Mouse (Mus musculus) cerebellum, adult 2 months (tissue): ENCODE results near the gene Osbpl10. TPM values are rescaled to one million over a fixed set of nuclear protein-coding genes. Genes with fewer than 3 reads are reported as not detected.

Experiments used
- DNase-seq, 2 experiments: peaks; one replicate each; pipeline ENCODE4 v3.0.0; 2021
- H3K27ac ChIP-seq: fragments of 200-500 bp; 2 replicates; pipeline ENCODE4 v1.5.1; 2012; ENCODE audit warnings: low read length, control low read depth, inconsistent platforms; ENCODE audit not compliant: insufficient read depth
- H3K27me3 ChIP-seq: fragments of 200-500 bp; 2 replicates; pipeline ENCODE4 v1.6.1; 2012; ENCODE audit warnings: inconsistent platforms, mild to moderate bottlenecking, low read length, moderate library complexity; ENCODE audit not compliant: control insufficient read depth, insufficient read depth
- H3K4me1 ChIP-seq: fragments of 200-500 bp; 2 replicates; pipeline ENCODE4 v1.6.1; 2011; ENCODE audit warnings: low read length; ENCODE audit not compliant: control insufficient read depth, insufficient read depth
- H3K4me3 ChIP-seq: fragments of 200-500 bp; replicated peaks from 2 replicates; pipeline ENCODE3; 2011; ENCODE audit warnings: mild to moderate bottlenecking, low read depth, low read length, control low read depth; ENCODE audit not compliant: insufficient read depth
- CTCF ChIP-seq: fragments of 200-500 bp; IDR thresholded peaks from 2 replicates; pipeline ENCODE4 v1.5.1; 2011; ENCODE audit warnings: low read depth, mild to moderate bottlenecking, control low read depth, low read length, moderate library complexity, borderline replicate concordance; ENCODE audit not compliant: insufficient read depth
- POLR2A ChIP-seq: fragments of 200-500 bp; IDR thresholded peaks from 2 replicates; pipeline ENCODE4 v1.6.1; 2011; ENCODE audit warnings: low read length, control low read depth, borderline replicate concordance; ENCODE audit not compliant: insufficient read depth
- WGBS: fragments of 180-500 bp; shearing (Covaris S2); methylation state at CpG from one replicate; pipeline ENCODE4 v1.1.7; 2018; 5-methylcytosine and 5-hydroxymethylcytosine counted together
- polyA plus RNA-seq: library from polyadenylated mRNA; depleted of rRNA; stranded (reverse); fragments of >200 nt; gene quantifications from 2 replicates; pipeline ENCODE4 v1.2.3, GENCODE M21; 2012

The Osbpl10 gene
- polyA plus RNA-seq, 1 experiment, result 11.0 TPM

GRCm38 (mm10) chr9:115067071-115067470 lies 88.7 kb downstream of the Osbpl10 start:
- Histone ChIP-seq H3K27me3 (no peaks in the 10 kb centered on the region), H3K27ac (no peak overlapping the region), H3K4me3 (no peak overlapping the region), H3K4me1 (no peaks in the 10 kb centered on the region)
- no peak for DNase-seq
- TF ChIP-seq CTCF (no peak), POLR2A (no peak)
- WGBS, result 74% methylated on average over 8 of the region's 9 CpGs

DNA sequence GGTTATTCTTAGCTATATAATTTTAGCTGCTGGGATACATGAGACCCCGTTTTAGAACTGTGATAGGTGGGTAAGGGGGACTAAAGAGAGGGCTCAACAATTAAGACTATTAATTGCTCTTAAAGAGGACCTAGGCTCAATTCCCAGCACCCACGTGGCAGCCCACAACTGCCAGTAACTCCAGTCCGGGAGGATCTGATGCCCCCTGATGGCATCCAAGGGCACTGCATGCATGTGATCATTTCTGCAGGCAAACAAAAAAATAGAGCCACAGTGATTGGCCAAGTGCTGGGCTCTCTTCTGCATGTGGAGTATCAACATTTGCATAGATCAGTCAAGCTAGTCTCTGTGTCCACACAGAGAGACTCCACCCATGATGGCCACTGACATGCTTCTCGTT lies 96.8 kb downstream of the Osbpl10 start:
- TF ChIP-seq POLR2A (no peak), CTCF (no peak)
- no peak overlapping the region for H3K4me3 ChIP-seq
- 88% methylated on average over 4 of the region's 4 CpGs for WGBS

GRCm38 (mm10) chr9:115088295-115088993 lies 110.1 kb downstream of the Osbpl10 start:
- Histone ChIP-seq H3K27me3 (no peaks in the 10 kb centered on the region), H3K4me3 (no peak overlapping the region), H3K4me1 (0 out of 2 replicates have a peak, but pooled peaks cover 2% of the 10 kb centered on the region), H3K27ac (no peak overlapping the region)
- TF ChIP-seq POLR2A, result no peak
- TF ChIP-seq CTCF, result peak; percentile 83
- 40% methylated on average over 17 of the region's 17 CpGs for WGBS
- peak; percentile 65 to 66 for DNase-seq

More for the DNA sequence above, 96.8 kb downstream of the Osbpl10 start:
- Histone ChIP-seq H3K4me1 (no peaks in the 10 kb centered on the region), H3K27ac (no peak overlapping the region), H3K27me3 (no peaks in the 10 kb centered on the region)
- no peak for DNase-seq

GRCm38 (mm10) chr9:115089644-115090043 lies 111.3 kb downstream of the Osbpl10 start:
- H3K4me3 ChIP-seq, result no peak overlapping the region
- H3K27ac ChIP-seq, result no peak overlapping the region
- H3K27me3 ChIP-seq, result no peaks in the 10 kb centered on the region
- WGBS, result 79% methylated on average over 5 of the region's 5 CpGs
- 0 out of 2 replicates have a peak, but pooled peaks cover 2% of the 10 kb centered on the region for H3K4me1 ChIP-seq
- DNase-seq, result no peak
- no peak for TF ChIP-seq CTCF
- no peak for TF ChIP-seq POLR2A

GRCm38 (mm10) chr9:115096481-115096880 lies 118.1 kb downstream of the Osbpl10 start:
- WGBS, result 85% methylated on average over 10 of the region's 10 CpGs
- no peak for TF ChIP-seq POLR2A
- TF ChIP-seq CTCF, result no peak
- Histone ChIP-seq H3K27me3 (no peaks in the 10 kb centered on the region), H3K27ac (no peak overlapping the region), H3K4me3 (no peak overlapping the region), H3K4me1 (no peaks in the 10 kb centered on the region)
- DNase-seq, result no peak

- Histone ChIP-seq H3K4me3 (no peak overlapping the region), H3K27ac (no peak overlapping the region), H3K27me3 (no peaks in the 10 kb centered on the region), H3K4me1 (no peaks in the 10 kb centered on the region)
- 87% methylated on average over 4 of the region's 4 CpGs for WGBS
- no peak for DNase-seq
- TF ChIP-seq POLR2A (no peak), CTCF (no peak)
Measured at GRCm38 (mm10) chr9:115097340-115097739, 119.0 kb downstream of the Osbpl10 start.

DNA sequence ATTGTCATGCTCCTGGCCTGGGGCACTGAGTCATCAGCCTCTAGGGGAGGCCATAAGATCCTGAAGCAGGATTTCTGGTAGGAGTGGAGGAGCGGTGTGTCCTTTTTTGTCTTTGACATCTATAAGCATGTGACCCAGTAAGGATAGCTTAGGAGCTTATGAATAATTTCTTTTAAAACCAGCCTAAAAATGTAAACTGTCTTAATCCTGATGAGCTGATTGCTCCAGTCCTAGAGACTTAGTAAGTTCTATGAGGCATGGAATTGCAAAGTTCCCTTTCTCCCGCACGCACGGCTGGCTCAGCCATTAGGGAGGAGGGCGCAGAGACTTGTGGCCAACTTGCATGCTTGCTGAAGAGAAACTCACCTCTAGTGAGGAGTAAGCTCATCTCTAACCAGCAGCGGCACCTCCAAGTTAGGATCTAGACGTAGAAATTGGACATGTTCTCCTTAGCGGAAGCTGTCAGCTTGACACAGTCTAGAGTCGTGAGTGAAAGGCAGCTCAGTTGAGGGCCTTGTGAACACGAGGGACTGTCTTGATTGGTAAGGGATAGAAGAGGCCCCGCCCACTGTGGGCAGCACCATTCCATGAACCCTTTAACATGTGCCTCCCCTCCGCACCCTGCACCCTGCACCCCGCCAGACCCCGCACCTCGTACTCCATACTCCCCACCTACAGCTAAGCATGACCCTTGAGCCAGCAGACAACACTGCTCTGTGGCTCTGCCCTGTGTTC lies 122.0 kb downstream of the Osbpl10 start:
- WGBS, result 90% methylated on average over 15 of the region's 15 CpGs
- Histone ChIP-seq H3K27ac (no peak overlapping the region), H3K4me1 (peaks cover 2% of the 10 kb centered on the region; the same call in 1 of the 2 replicates), H3K4me3 (no peak overlapping the region), H3K27me3 (no peaks in the 10 kb centered on the region)
- no peak for TF ChIP-seq CTCF
- TF ChIP-seq POLR2A, result no peak
- DNase-seq, result no peak
